Mouse (Mus musculus) mouse trophoblast stem cell (cell line): Measurements from ENCODE around the gene Gm11563.
"Not testable (repeated sequence)": the region's sequence is repeated elsewhere in the genome, so short reads cannot be mapped to it uniquely, and the experiment has no call there.

Source experiments
- in situ Hi-C, 2 experiments: fragments of 300-500 bp; cut with MseI, MboI; formaldehyde crosslinking; loops; 2 replicates in 1 of 2; 3 replicates in 1 of 2; pipeline ENCODE4 v1.15.1; 2025

The Gm11563 gene

GRCm38 (mm10) chr11:99658467-99659010, at the start of gene Gm11563:
Gene Gm11563, minus strand, starts transcription at chr11:99658960.
- in situ Hi-C loops: not testable (repeated sequence)

DNA sequence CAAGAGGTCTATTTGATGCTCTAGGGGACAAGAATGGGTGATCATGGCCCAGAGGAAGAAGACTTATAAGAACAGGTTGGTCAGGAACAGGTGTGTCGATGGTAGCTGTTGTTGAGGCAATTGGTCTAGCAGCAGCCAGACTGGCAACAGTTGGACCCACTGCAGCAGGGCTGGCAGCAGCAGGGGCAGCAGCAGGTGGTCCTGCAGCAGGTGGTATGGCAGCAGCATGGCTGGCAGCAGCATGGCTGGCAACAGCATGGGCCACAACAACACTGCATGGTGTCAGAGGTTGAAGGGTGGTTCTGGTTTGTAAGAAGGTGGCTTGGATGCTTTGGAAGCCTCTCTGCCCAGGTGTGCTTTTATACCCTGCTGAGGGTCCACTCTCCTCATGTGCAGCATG, 31.7 kb upstream of the Gm11563 start, which contains the start of gene Gm14190:
Gene Gm14190, minus strand, starts transcription at position 278 of the 400 bp plus-strand sequence.
- in situ Hi-C loops: no loop called here

- in situ Hi-C loops: loop anchor here in 1 of 2 experiments (5.0 kb wide), 1 partner anchor 37 kb away; no protein-coding TSS in a partner anchor
Measured at GRCm38 (mm10) chr11:99685235-99685634, 26.5 kb upstream of the Gm11563 start.

GRCm38 (mm10) chr11:99683481-99683880, 24.7 kb upstream of the Gm11563 start:
- in situ Hi-C loops: no loop called here

DNA sequence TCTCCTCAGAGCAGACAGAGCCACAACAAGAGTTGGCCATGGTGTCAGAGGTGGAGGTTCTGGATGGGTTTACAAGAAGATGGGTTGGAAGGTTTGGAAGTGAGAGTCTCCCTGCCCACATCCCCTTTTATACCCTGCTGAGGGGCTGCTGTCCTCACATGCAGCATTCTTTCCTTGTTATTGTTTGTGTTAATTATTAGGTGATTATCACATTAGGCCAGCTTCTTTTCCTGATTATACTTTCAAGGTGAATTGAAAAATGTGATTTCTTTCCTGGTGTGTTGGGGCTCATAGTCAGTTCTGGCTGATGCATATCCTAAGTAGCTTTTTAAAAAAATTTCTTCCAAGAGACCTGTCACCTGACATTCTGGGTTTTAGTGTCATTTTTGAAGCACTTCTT, 7.1 kb upstream of the Gm11563 start, which contains the start of gene Krtap4-6:
Gene Krtap4-6, minus strand, starts transcription at position 101 of the 400 bp plus-strand sequence.
- in situ Hi-C loops: no loop called here

DNA sequence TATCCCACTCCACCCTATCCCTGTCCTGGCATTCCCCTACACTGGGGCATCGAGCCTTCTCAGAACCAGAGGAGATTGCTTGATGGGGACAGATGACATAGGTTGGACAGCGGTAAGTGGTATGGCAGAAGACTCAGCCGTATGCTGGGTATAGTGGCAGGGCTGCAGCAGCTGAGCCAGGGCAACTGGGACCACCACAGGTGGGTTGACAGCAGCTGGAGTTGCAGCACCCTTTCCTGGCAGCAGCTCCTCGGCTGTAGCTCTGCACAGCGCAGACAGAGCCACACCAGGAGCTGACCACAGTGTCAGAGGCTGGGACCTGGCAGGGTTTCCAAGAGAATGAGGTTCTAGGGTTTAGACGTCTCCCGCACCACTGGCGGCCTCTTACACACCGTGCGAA, 4.0 kb upstream of the Gm11563 start:
- in situ Hi-C loops: no loop called here

- in situ Hi-C loops: no loop called here
Measured at GRCm38 (mm10) chr11:99659256-99659655, 496 bp upstream of the Gm11563 start.

DNA sequence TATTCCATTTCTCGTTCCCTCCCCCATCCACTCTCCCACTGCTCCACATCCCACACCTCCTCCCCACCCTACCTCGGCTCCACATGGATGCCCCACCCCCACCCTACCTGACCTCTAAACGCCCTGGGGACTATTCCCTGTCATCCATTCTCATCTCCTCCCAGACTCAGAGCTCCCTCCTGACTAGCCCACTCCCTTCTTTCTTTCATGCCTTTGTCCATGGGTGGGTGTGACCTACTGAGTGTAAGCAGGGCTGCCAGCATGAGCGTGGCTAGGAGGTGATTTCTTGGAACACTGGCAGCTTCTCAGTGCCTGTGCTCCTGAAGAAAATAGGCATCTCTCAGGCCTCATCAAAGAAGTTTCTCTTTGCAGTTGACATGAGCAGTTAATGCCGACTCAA, 1.7 kb downstream of the Gm11563 start:
- in situ Hi-C loops: no loop called here

- in situ Hi-C loops: no loop called here
Measured at GRCm38 (mm10) chr11:99650136-99650535, 8.6 kb downstream of the Gm11563 start, which contains the start of gene Gm11555. Gene Gm11555, minus strand, starts transcription at chr11:99650236.

DNA sequence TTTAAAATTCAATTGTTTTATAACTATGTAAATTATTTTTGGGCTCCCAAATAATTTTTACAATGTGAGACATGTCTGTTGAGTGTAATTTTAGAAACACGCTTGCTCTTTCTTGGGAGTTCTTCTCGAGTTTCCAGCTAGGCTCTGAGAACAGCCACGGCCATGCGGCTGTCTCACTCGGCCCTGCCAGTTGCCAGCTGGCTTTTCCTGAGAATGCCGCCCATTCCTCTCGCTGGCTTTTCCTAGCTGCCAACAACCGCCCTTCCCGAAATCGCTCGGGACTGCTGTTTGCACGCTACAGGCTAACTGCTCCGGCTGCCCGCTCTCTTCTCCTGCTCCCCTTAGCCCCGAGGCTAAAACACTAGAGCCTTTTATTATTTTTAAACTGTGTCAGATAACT, 12.3 kb downstream of the Gm11563 start:
- in situ Hi-C loops: no loop called here

DNA sequence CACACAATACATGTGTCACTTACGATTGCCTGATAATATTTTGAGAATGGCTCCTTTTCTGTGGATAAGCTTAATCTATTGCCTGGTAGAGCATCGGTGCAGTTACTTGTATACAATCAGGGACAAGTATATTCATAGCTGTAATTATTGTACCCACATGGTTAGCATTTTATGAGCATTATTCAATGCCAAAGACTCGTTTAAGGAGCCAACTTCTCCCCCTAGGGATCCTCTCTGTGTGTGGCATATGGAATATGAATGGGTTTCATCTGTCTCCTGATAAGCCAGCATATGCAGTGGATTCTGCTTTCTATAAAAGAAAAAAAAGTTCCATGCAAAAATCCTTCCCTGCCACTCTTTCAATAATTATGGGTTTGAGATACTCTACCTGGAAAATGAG, 14.4 kb downstream of the Gm11563 start:
- in situ Hi-C loops: no loop called here

DNA sequence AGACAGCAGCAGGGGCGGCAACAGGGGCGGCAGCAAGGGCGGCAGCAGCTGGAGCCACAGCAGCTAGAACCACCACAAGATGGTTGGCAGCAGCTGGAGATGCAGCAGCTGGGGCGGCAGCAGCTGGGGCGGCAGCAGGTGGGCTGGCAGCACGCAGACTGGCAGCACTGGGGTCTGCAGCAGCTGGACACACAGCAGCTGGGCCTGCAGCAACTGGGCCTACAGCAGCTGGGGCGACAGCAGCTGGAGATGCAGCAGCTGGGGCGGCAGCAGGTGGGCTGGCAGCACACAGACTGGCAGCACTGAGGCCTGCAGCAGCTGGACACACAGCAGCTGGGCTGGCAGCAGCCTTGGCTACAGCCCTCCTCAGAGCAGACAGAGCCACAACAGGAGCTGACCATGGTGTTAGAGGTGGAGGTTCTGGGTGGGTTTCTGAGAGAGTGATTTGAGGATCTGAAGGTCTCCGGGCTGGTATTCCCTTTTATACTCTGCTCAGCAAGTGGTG, 15.1 kb downstream of the Gm11563 start, which contains the start of gene Krtap4-7:
Gene Krtap4-7, minus strand, starts transcription at position 455 of the 505 bp plus-strand sequence.
- in situ Hi-C loops: not testable (repeated sequence)

DNA sequence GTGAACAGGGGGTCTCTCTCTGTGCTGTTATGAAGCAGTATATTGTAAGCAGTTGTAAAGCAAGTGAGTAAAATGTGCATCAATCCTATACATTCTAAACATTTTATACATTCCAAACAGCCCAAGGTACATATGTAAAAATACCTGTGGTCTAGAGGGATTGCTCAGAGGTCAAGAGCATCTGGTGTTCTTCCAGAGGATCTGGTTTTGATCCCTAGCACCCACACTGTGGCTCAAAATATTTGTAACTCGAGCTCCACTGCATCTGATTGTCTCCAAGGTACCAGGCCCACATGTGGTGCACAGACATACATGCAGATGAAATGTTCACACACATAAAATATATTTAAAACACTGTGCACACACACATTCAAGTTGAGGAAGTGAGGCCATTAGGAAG, 17.8 kb downstream of the Gm11563 start:
- in situ Hi-C loops: no loop called here

DNA sequence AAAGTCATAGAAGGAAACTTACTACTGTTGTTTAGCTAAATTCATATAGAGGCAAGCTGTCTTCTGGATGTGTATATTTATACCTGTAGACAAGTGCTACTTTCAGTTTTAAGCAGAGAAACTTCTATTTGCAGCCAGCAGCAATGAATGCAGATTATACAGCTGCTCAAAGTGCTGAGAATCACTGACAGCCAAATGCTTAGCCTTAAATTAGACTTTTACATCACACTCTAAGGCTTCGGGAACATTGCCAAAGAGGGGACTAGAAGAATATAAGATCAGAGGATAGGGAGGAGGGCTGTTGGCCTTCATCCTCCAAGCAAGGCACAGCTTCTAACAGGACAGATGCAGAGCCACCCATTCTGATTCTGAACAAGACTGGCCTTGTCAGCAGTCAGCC, 21.7 kb downstream of the Gm11563 start:
- in situ Hi-C loops: no loop called here

DNA sequence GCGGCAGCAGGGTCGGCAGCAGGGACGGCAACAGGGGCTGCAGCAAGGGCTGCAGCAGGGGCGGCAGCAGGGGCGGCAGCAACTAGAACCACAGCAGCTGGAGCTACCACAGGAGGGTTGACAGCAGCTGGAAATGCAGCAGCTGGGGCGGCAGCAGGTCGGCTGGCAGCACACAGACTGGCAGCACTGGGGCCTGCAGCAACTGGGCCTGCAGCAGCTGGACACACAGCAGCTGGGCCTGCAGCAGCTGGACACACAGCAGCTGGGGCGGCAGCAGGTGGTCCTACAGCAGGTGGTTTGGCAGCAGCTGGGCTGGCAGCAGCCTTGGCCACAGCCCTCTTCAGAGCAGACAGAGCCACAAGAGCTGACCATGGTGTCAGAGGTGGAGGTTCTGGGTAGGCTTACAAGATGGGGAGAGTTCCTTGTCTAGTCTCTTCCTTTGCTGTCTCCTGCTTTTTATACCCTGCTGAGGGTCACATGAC, 24.1 kb downstream of the Gm11563 start, which contains the start of gene Krtap4-2:
Gene Krtap4-2, minus strand, starts transcription at position 432 of the 482 bp plus-strand sequence.
- in situ Hi-C loops: no loop called here

DNA sequence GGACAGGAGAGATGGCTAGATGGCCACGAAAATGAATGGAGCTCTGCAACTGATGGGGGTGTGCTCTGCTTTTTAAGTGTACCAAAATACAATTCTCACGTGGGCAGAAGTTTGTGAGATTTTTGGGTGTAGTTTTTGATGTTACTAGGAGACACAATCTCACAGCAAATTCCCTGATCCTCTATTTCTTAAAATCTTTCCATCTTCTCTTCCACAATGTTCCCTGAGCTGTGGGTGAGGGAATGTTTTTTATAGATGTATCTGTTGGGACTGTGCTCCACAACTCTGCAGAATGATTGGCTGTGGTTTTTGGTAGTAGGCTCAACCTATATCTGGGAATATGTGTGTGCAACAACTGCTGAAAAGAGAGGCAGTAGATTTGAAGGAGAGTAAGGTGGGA, 25.5 kb downstream of the Gm11563 start:
- in situ Hi-C loops: no loop called here

GRCm38 (mm10) chr11:99630890-99631289, 27.9 kb downstream of the Gm11563 start:
- in situ Hi-C loops: no loop called here

DNA sequence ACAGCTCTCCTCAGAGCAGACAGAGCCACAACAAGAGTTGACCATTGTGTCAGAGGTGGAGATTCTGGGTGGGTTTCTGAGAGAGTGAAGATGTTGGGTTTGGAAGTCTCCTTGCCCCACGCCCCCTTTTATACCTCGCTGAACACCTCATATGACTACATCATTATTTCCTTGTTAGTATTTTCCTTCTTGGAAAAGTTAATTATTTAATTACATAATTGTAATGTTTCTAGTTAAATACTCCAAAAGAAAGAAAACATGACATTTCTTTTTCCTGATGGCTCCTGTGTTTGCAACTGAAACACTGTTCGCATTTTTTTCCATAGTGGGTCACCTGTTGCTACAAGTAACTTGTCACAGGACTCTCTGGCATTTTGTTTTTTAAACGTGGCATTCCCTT, 30.6 kb downstream of the Gm11563 start, which contains the start of gene Krtap4-1:
Gene Krtap4-1, minus strand, starts transcription at position 101 of the 400 bp plus-strand sequence.
- in situ Hi-C loops: no loop called here

GRCm38 (mm10) chr11:99620335-99620734, 38.4 kb downstream of the Gm11563 start, which contains the start of gene Gm11562:
Gene Gm11562, minus strand, starts transcription at chr11:99620435.
- in situ Hi-C loops: no loop called here

GRCm38 (mm10) chr11:99614796-99615363, 43.9 kb downstream of the Gm11563 start, which contains the start of gene Krtap2-4:
Gene Krtap2-4, minus strand, starts transcription at chr11:99614846.
- in situ Hi-C loops: no loop called here

GRCm38 (mm10) chr11:99610089-99610488, 48.7 kb downstream of the Gm11563 start, which contains the start of gene Gm11937:
Gene Gm11937, minus strand, starts transcription at chr11:99610189.
- in situ Hi-C loops: not testable (repeated sequence)

DNA sequence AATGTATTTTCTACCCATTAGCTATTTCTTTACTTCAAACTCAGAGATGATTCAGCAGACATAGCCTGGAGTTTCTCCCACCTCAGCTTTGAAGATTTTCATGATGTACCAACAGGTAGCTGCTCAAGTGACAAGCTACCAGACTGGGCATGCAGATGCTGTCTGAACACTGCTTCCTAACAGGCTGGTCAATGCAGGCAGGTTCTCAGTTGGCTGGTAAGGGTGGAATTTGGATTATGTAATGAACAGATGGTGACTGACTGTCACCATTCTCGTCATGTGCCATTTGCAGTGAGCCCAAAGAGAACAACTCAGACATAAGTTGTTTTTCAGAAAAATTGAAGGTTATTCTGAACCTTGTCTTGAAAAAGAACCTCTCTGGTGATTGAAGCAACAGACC, 49.6 kb downstream of the Gm11563 start:
- in situ Hi-C loops: no loop called here
